In genomic region chr11:70228828-70229227, GRCm38 (mm10) we compare ENCODE assay signal across 8 mouse cellular contexts. TPM values are rescaled to one million over a fixed set of nuclear protein-coding genes. Genes with fewer than 3 reads are reported as not detected.
DNase-seq lines count a peak whose midpoint lies in the region; ATAC-seq and TF ChIP-seq lines count a peak whose summit lies in the region.

No protein-coding gene starts in this region.

- TF ChIP-seq CTCF in forebrain, postnatal 0 days (IDR thresholded peaks at IDR 0.05; ENCODE audit: low read depth), result peak; percentile 31; the same call in 1 of the 2 replicates

- H3K4me3 ChIP-seq in forebrain, postnatal 0 days (ENCODE audit: low read depth, low read length), result peak overlapping the region; percentile 30
- peak overlapping the region; percentile 24 for H3K4me3 ChIP-seq in hindbrain, embryonic 12.5 days

- peaks cover 3% of the 10 kb centered on the region for H3K4me1 ChIP-seq in forebrain, postnatal 0 days (ENCODE audit: insufficient read depth)
- peaks cover 40% of the 10 kb centered on the region for H3K4me1 ChIP-seq in hindbrain, embryonic 12.5 days

- 2% methylated on average over 19 of the region's 19 CpGs for WGBS in forebrain, postnatal 0 days
- under 1% methylated on average over 19 of the region's 19 CpGs for WGBS in hindbrain, embryonic 12.5 days

- peak; percentile 67 for ATAC-seq in forebrain, postnatal 0 days
- peak; percentile 42; the same call in 1 of the 2 replicates for ATAC-seq in hindbrain, embryonic 12.5 days (ENCODE audit: low FRiP score)
- ATAC-seq in megakaryocyte progenitor cell, adult 5-6 weeks (replicated peaks; ENCODE audit: poor library complexity), result peak; percentile 73

- peak overlapping the region; percentile 1; the same call in 1 of the 2 replicates for H3K27ac ChIP-seq in forebrain, postnatal 0 days (ENCODE audit: low read depth, low read length)
- H3K27ac ChIP-seq in hindbrain, embryonic 12.5 days, result no peak overlapping the region

- H3K27me3 ChIP-seq in forebrain, postnatal 0 days (ENCODE audit: insufficient read depth, low read length), result peaks cover 24% of the 10 kb centered on the region
- peaks cover 72% of the 10 kb centered on the region for H3K27me3 ChIP-seq in hindbrain, embryonic 12.5 days

- intact Hi-C loops in left cerebral cortex, postnatal 25 days (cut with DNase I), result no loop called here

- no peaks in the 10 kb centered on the region for H3K9me3 ChIP-seq in forebrain, postnatal 0 days (ENCODE audit: low read length)
- H3K9me3 ChIP-seq in hindbrain, embryonic 12.5 days (replicated peaks), result no peaks in the 10 kb centered on the region

- H3K36me3 ChIP-seq in forebrain, postnatal 0 days (ENCODE audit: insufficient read depth), result no peaks in the 10 kb centered on the region
- H3K36me3 ChIP-seq in hindbrain, embryonic 12.5 days, result no peaks in the 10 kb centered on the region

- H3K4me2 ChIP-seq in forebrain, postnatal 0 days (ENCODE audit: low read depth), result peak overlapping the region; percentile 46
- peak overlapping the region; percentile 42 for H3K4me2 ChIP-seq in hindbrain, embryonic 12.5 days (replicated peaks)

- DNase-seq in adrenal gland, adult 18-20 months (ENCODE audit: low spot score in 2 of 2), result peak; percentile 83
- DNase-seq in cerebellum, adult 9-10 months, result peak; percentile 85
- DNase-seq in forebrain, postnatal 0 days, result peak; percentile 88
- peak; percentile 63 to 84 for DNase-seq in left cerebral cortex, postnatal 25 days (ENCODE audit: low spot score in 2 of 2)
- DNase-seq in right cerebral cortex, postnatal 4 days, result peak; percentile 80
- no peak for DNase-seq in ovary, adult 18-20 months (ENCODE audit: low spot score)

- H3K9ac ChIP-seq in forebrain, postnatal 0 days, result no peak overlapping the region
- peak overlapping the region; percentile 29; the same call in 1 of the 2 replicates for H3K9ac ChIP-seq in hindbrain, embryonic 12.5 days

RNA-seq across cellular contexts. Expression of gene Bcl6b, which starts 0.8 kb away (rescaled TPM):
- 10 to 100 TPM in 1 of 2 experiments, 1 to 10 TPM in 1; 7.4 to 22.5 TPM for total RNA-seq in adrenal gland, adult 18-20 months (2021)
- total RNA-seq in forebrain, postnatal 0 days (2014; rRNA removed), result 4.2 TPM in 2 replicates
- polyA plus RNA-seq in forebrain, postnatal 0 days (2015; fragmentation: Nextera tagmentation; extraction: Ambion mirVana), result 3.8 and 5.3 TPM in 2 replicates
- polyA plus RNA-seq in hindbrain, embryonic 12.5 days (2016; fragmentation: Nextera tagmentation; extraction: Ambion mirVana), result 5.4 and 8.3 TPM in 2 replicates
- total RNA-seq in left cerebral cortex, postnatal 25 days (2021), result 1 to 10 TPM; 1.7 to 2.2 TPM
- 0.17 TPM in 1 of 2 replicates, not detected in the other for total RNA-seq in megakaryocyte progenitor cell, adult 5-6 weeks (2015)
- not detected in 2 replicates for total RNA-seq in megakaryocyte progenitor cell, adult 5-6 weeks (2017)

RNA-seq across cellular contexts. Expression of gene Slc16a13, which starts 8.0 kb away (rescaled TPM):
- 1 to 10 TPM; 2.4 to 2.9 TPM for total RNA-seq in adrenal gland, adult 18-20 months (2021)
- total RNA-seq in forebrain, postnatal 0 days (2014; rRNA removed), result 9.8 and 10.9 TPM in 2 replicates
- polyA plus RNA-seq in forebrain, postnatal 0 days (2015; fragmentation: Nextera tagmentation; extraction: Ambion mirVana), result 8.2 and 9.6 TPM in 2 replicates
- polyA plus RNA-seq in hindbrain, embryonic 12.5 days (2016; fragmentation: Nextera tagmentation; extraction: Ambion mirVana), result 16.4 and 20.8 TPM in 2 replicates
- total RNA-seq in left cerebral cortex, postnatal 25 days (2021), result 1 to 10 TPM; 7.0 to 8.3 TPM
- 4.4 and 7.0 TPM in 2 replicates for total RNA-seq in megakaryocyte progenitor cell, adult 5-6 weeks (2015)
- 2.5 and 4.6 TPM in 2 replicates for total RNA-seq in megakaryocyte progenitor cell, adult 5-6 weeks (2017)

RNA-seq across cellular contexts. Expression of gene 0610010K14Rik, which starts 8.9 kb away (rescaled TPM):
- 10 to 100 TPM; 33.7 to 37.3 TPM for total RNA-seq in adrenal gland, adult 18-20 months (2021)
- 48.7 and 54.1 TPM in 2 replicates for total RNA-seq in forebrain, postnatal 0 days (2014; rRNA removed)
- polyA plus RNA-seq in forebrain, postnatal 0 days (2015; fragmentation: Nextera tagmentation; extraction: Ambion mirVana), result 161 and 207 TPM in 2 replicates
- polyA plus RNA-seq in hindbrain, embryonic 12.5 days (2016; fragmentation: Nextera tagmentation; extraction: Ambion mirVana), result 197 and 210 TPM in 2 replicates
- total RNA-seq in left cerebral cortex, postnatal 25 days (2021), result 10 to 100 TPM; 45.9 to 47.1 TPM
- 73.4 and 77.3 TPM in 2 replicates for total RNA-seq in megakaryocyte progenitor cell, adult 5-6 weeks (2015)
- total RNA-seq in megakaryocyte progenitor cell, adult 5-6 weeks (2017), result 24.4 and 31.2 TPM in 2 replicates

RNA-seq across cellular contexts. Expression of gene Gm21988, which starts 10.8 kb away (rescaled TPM):
- 1 to 10 TPM; 4.3 to 5.3 TPM for total RNA-seq in adrenal gland, adult 18-20 months (2021)
- 4.9 and 7.4 TPM in 2 replicates for total RNA-seq in forebrain, postnatal 0 days (2014; rRNA removed)
- 16.6 and 19.4 TPM in 2 replicates for polyA plus RNA-seq in forebrain, postnatal 0 days (2015; fragmentation: Nextera tagmentation; extraction: Ambion mirVana)
- 11.3 and 14.6 TPM in 2 replicates for polyA plus RNA-seq in hindbrain, embryonic 12.5 days (2016; fragmentation: Nextera tagmentation; extraction: Ambion mirVana)
- 1 to 10 TPM; 5.2 to 6.0 TPM for total RNA-seq in left cerebral cortex, postnatal 25 days (2021)
- 3.4 and 4.1 TPM in 2 replicates for total RNA-seq in megakaryocyte progenitor cell, adult 5-6 weeks (2015)
- total RNA-seq in megakaryocyte progenitor cell, adult 5-6 weeks (2017), result 0.10 and 2.4 TPM in 2 replicates

RNA-seq across cellular contexts. Expression of gene Rnasek, which starts 10.8 kb away (rescaled TPM):
- total RNA-seq in adrenal gland, adult 18-20 months (2021), result 100 to 1,000 TPM; 179 to 279 TPM
- 24.6 and 48.0 TPM in 2 replicates for total RNA-seq in forebrain, postnatal 0 days (2014; rRNA removed)
- polyA plus RNA-seq in forebrain, postnatal 0 days (2015; fragmentation: Nextera tagmentation; extraction: Ambion mirVana), result 520 and 544 TPM in 2 replicates
- polyA plus RNA-seq in hindbrain, embryonic 12.5 days (2016; fragmentation: Nextera tagmentation; extraction: Ambion mirVana), result 195 and 200 TPM in 2 replicates
- 100 to 1,000 TPM; 261 to 273 TPM for total RNA-seq in left cerebral cortex, postnatal 25 days (2021)
- 134 and 151 TPM in 2 replicates for total RNA-seq in megakaryocyte progenitor cell, adult 5-6 weeks (2015)
- total RNA-seq in megakaryocyte progenitor cell, adult 5-6 weeks (2017), result 19.3 and 29.4 TPM in 2 replicates
